Mouse (Mus musculus) fibroblast of lung, adult 2 months (primary cell): ENCODE results near the gene Gid4.
"Not testable (repeated sequence)": the region's sequence is repeated elsewhere in the genome, so short reads cannot be mapped to it uniquely, and the experiment has no call there.

ENCODE experiments used
- DNase-seq: peaks from one replicate; pipeline ENCODE4 v3.0.0-alpha.2; 2011; ENCODE audit warnings: low read depth

Gene Gid4

GRCm38 (mm10) chr11:60433501-60433900, 16.6 kb downstream of the Gid4 start:
- DNase-seq: no peak

GRCm38 (mm10) chr11:60435133-60435532, 18.2 kb downstream of the Gid4 start:
- DNase-seq: no peak

- peak; percentile 53 for DNase-seq
Observed at GRCm38 (mm10) chr11:60436618-60437017, 19.7 kb downstream of the Gid4 start.

GRCm38 (mm10) chr11:60439621-60440020, 22.7 kb downstream of the Gid4 start:
- DNase-seq: not testable (repeated sequence)

GRCm38 (mm10) chr11:60440176-60440575, 23.2 kb downstream of the Gid4 start:
- DNase-seq: no peak

GRCm38 (mm10) chr11:60442896-60443295, 26.0 kb downstream of the Gid4 start:
- no peak for DNase-seq

GRCm38 (mm10) chr11:60444007-60444406, 27.1 kb downstream of the Gid4 start:
- DNase-seq: no peak

GRCm38 (mm10) chr11:60454080-60454744, 37.3 kb downstream of the Gid4 start, which contains the start of gene Drg2:
Drg2 (plus strand) TSS chr11:60454591.
- DNase-seq: peak; percentile 84

GRCm38 (mm10) chr11:60454745-60455087, 37.8 kb downstream of the Gid4 start:
- DNase-seq: no peak

- no peak for DNase-seq
Observed at GRCm38 (mm10) chr11:60457973-60458372, 41.0 kb downstream of the Gid4 start.

- DNase-seq: peak; percentile 15
Observed at GRCm38 (mm10) chr11:60465943-60466380, 49.0 kb downstream of the Gid4 start.

GRCm38 (mm10) chr11:60469039-60469438, 52.1 kb downstream of the Gid4 start, which contains the start of gene Myo15:
Myo15 (plus strand) TSS chr11:60469339.
- DNase-seq: no peak

GRCm38 (mm10) chr11:60470743-60471142, 53.8 kb downstream of the Gid4 start:
- DNase-seq: no peak

GRCm38 (mm10) chr11:60474534-60474933, 57.6 kb downstream of the Gid4 start:
- DNase-seq: no peak

GRCm38 (mm10) chr11:60475668-60476362, 58.9 kb downstream of the Gid4 start:
- DNase-seq: no peak

- DNase-seq: no peak
Observed at GRCm38 (mm10) chr11:60478121-60478520, 61.2 kb downstream of the Gid4 start.

- DNase-seq: no peak
Observed at GRCm38 (mm10) chr11:60486267-60486666, 69.3 kb downstream of the Gid4 start.

GRCm38 (mm10) chr11:60492726-60493125, 75.8 kb downstream of the Gid4 start:
- no peak for DNase-seq

- no peak for DNase-seq
Observed at GRCm38 (mm10) chr11:60495692-60496091, 78.7 kb downstream of the Gid4 start.
